Mouse (Mus musculus): ENCODE data around the gene Gpsm3.

GRCm38 (mm10) chr17:34601796-34602195 is 12.2 kb downstream of the Gpsm3 start:
- TF ChIP-seq CTCF (IDR thresholded peaks at IDR 0.05; ENCODE audit: extremely low read depth, insufficient read depth, low read length) (no peak), POLR2A (IDR thresholded peaks at IDR 0.05; ENCODE audit: extremely low read depth, insufficient read depth, low read length) (no peak)

All from cortical plate, adult 2 months (tissue).